Mouse (Mus musculus) CH12.LX (cell line): ENCODE data around the gene Pop4.
A peak's percentile ranks its signal among the peaks of the same experiment; 100 is the strongest.

Experiments used
- CTCF ChIP-seq, 2 experiments: IDR thresholded peaks in 1 of 2; conservative IDR thresholded peaks in 1 of 2; 2 replicates each; pipeline ENCODE4 v1.5.1; 2011 to 2012; ENCODE audit warnings: low read depth in 2 of 2, low read length in 2 of 2, improper control_type of control experiment in 1 of 2, inconsistent platforms in 1 of 2, mild to moderate bottlenecking in 1 of 2, moderate library complexity in 1 of 2
- ELF1 ChIP-seq: IDR thresholded peaks from 2 replicates; pipeline ENCODE4 v1.6.1; 2014; ENCODE audit warnings: low read depth, mild to moderate bottlenecking, inconsistent platforms, low read length, improper control_type of control experiment
- HCFC1 ChIP-seq: IDR thresholded peaks from 2 replicates; pipeline ENCODE4 v1.6.1; 2012; ENCODE audit warnings: low read depth, mild to moderate bottlenecking, inconsistent platforms, low read length, improper control_type of control experiment
- JUND ChIP-seq: conservative IDR thresholded peaks from 2 replicates; pipeline ENCODE4 v1.6.1; 2011; ENCODE audit warnings: low read depth, low read length, improper control_type of control experiment
- MYC ChIP-seq: IDR thresholded peaks from 2 replicates; pipeline ENCODE4 v1.6.1; 2011; ENCODE audit warnings: low read depth, mild to moderate bottlenecking, improper control_type of control experiment, low read length
- RAD21 ChIP-seq: IDR thresholded peaks from 2 replicates; pipeline ENCODE4 v1.6.1; 2011; ENCODE audit warnings: low read depth, mild to moderate bottlenecking, low read length, improper control_type of control experiment, moderate library complexity
- TBP ChIP-seq: conservative IDR thresholded peaks from 2 replicates; pipeline ENCODE4 v1.6.1; 2011; ENCODE audit warnings: low read depth, low read length, improper control_type of control experiment
- USF1 ChIP-seq: IDR thresholded peaks from 2 replicates; pipeline ENCODE4 v1.6.1; 2014; ENCODE audit warnings: low read depth, mild to moderate bottlenecking, inconsistent platforms, low read length, improper control_type of control experiment

GRCm38 (mm10) chr7:38227900-38228298, 43.3 kb downstream of the Pop4 start, which contains the start of gene Plekhf1:
- peak; percentile 37; the same call in 1 of the 2 replicates for TF ChIP-seq ELF1
- no peak for TF ChIP-seq RAD21
- no peak for TF ChIP-seq CTCF (conservative IDR thresholded peaks at IDR 0.05 in 1 of 2, IDR thresholded peaks at IDR 0.05 in 1 of 2; ENCODE audit: low read depth in 2 of 2, low read length in 2 of 2)
- TF ChIP-seq USF1: no peak
- TF ChIP-seq TBP: no peak
- no peak for TF ChIP-seq JUND
- TF ChIP-seq HCFC1: no peak
- TF ChIP-seq MYC: no peak
